Mouse (Mus musculus) heart, adult 2 months (tissue): ENCODE results near the gene Fndc10.

ENCODE experiments used
- CTCF ChIP-seq: fragments of 200-600 bp; IDR thresholded peaks from 2 replicates; pipeline ENCODE4 v1.8.1; 2022; ENCODE audit warnings: antibody characterized with exemption, mild to moderate bottlenecking, moderate library complexity
- EP300 ChIP-seq: fragments of 200-500 bp; IDR thresholded peaks from 2 replicates; pipeline ENCODE4 v1.6.1; 2011; ENCODE audit warnings: low read depth, low read length, control low read depth; ENCODE audit not compliant: insufficient read depth

DNA sequence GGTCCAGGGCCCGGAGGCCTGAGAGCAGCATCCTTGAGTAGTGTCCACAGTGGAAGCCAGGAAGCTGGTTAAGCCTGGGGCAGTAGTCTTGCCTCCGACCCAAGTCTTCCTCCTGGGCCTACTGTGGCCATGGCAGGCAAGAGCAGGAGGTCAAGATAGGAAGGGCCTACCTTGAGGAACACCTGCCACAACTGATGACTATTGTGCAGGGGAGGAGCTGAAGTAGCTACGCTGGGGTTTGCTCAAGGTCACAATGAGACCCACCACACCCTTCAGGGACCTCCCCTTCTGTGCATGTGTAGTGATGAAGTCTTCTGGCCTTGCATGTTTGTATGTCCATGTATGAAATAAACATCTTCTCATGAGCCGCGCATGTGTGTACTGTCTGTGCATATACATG is 41.6 kb downstream of the Fndc10 start:
- TF ChIP-seq CTCF, result no peak
- no peak for TF ChIP-seq EP300
